Mouse (Mus musculus): Measurements from ENCODE around the gene Cd96. TPM values are rescaled to one million over a fixed set of nuclear protein-coding genes. Genes with fewer than 3 reads are reported as not detected.
"Not testable (repeated sequence)": the region's sequence is repeated elsewhere in the genome, so short reads cannot be mapped to it uniquely, and the experiment has no call there.

Gene Cd96
- total RNA-seq (2018; cell fraction: chromatin; rRNA removed), result not detected
- total RNA-seq (2018; cell fraction: cytosol; rRNA removed), result under 1 TPM in 2 of 26 experiments, not detected in 24; 0.07 to 0.09 TPM
- under 1 TPM in 1 of 26 experiments, not detected in 25; 0.42 TPM for total RNA-seq (2018; cell fraction: nucleus; rRNA removed)
- polyA plus RNA-seq (2018), result 0.20 TPM in 1 of 3 replicates, not detected in the others

- WGBS (ENCODE audit: missing documents), result 3% methylated on average over 10 of the region's 10 CpGs
Observed at GRCm38 (mm10) chr16:46120020-46120419, at the start of gene Cd96. Gene Cd96, minus strand, starts transcription at chr16:46120251.

GRCm38 (mm10) chr16:46166971-46167370, 46.9 kb upstream of the Cd96 start:
- no peak overlapping the region for H3K27ac ChIP-seq
- H3K4me3 ChIP-seq (ENCODE audit: inconsistent target), result no peak overlapping the region
- H3K36me3 ChIP-seq (ENCODE audit: inconsistent target), result no peaks in the 10 kb centered on the region
- H3K79me2 ChIP-seq (ENCODE audit: inconsistent target), result no peaks in the 10 kb centered on the region
- WGBS (ENCODE audit: missing documents), result 91% methylated on average over 3 of the region's 3 CpGs

More at GRCm38 (mm10) chr16:46120020-46120419, at the start of gene Cd96:
- no peak within 1 kb of the TSS for H3K4me3 ChIP-seq (ENCODE audit: inconsistent target)
- H3K36me3 ChIP-seq (ENCODE audit: inconsistent target), result no peaks in the 10 kb centered on the region
- no peaks in the 10 kb centered on the region for H3K79me2 ChIP-seq (ENCODE audit: inconsistent target)
- no peak within 1 kb of the TSS for H3K27ac ChIP-seq

GRCm38 (mm10) chr16:46165305-46165704, 45.3 kb upstream of the Cd96 start:
- H3K27ac ChIP-seq, result no peak overlapping the region
- 88% methylated on average over 4 of the region's 4 CpGs for WGBS (ENCODE audit: missing documents)
- no peak overlapping the region for H3K4me3 ChIP-seq (ENCODE audit: inconsistent target)
- no peaks in the 10 kb centered on the region for H3K79me2 ChIP-seq (ENCODE audit: inconsistent target)
- no peaks in the 10 kb centered on the region for H3K36me3 ChIP-seq (ENCODE audit: inconsistent target)

GRCm38 (mm10) chr16:46154832-46155231, 34.8 kb upstream of the Cd96 start, which contains the start of gene Gm4737:
Gene Gm4737, minus strand, starts transcription at chr16:46155077.
- not testable (repeated sequence) for H3K36me3 ChIP-seq (ENCODE audit: inconsistent target); H3K4me3 ChIP-seq (ENCODE audit: inconsistent target); H3K79me2 ChIP-seq (ENCODE audit: inconsistent target); H3K27ac ChIP-seq
- WGBS (ENCODE audit: missing documents), result no CpG with 5 or more reads among the region's 16 CpGs

- Histone ChIP-seq H3K36me3 (ENCODE audit: inconsistent target) (no peaks in the 10 kb centered on the region), H3K4me3 (ENCODE audit: inconsistent target) (no peak overlapping the region), H3K27ac (no peak overlapping the region), H3K79me2 (ENCODE audit: inconsistent target) (no peaks in the 10 kb centered on the region)
Observed at GRCm38 (mm10) chr16:46151141-46151540, 31.1 kb upstream of the Cd96 start.

- Histone ChIP-seq H3K4me3 (ENCODE audit: inconsistent target) (no peak overlapping the region), H3K27ac (no peak overlapping the region), H3K79me2 (ENCODE audit: inconsistent target) (no peaks in the 10 kb centered on the region), H3K36me3 (ENCODE audit: inconsistent target) (no peaks in the 10 kb centered on the region)
- WGBS (ENCODE audit: missing documents), result 6% methylated on average over 3 of the region's 3 CpGs
Observed at GRCm38 (mm10) chr16:46148661-46149341, 28.8 kb upstream of the Cd96 start.

GRCm38 (mm10) chr16:46146962-46147361, 26.9 kb upstream of the Cd96 start:
- Histone ChIP-seq H3K4me3 (ENCODE audit: inconsistent target) (no peak overlapping the region), H3K27ac (no peak overlapping the region), H3K79me2 (ENCODE audit: inconsistent target) (no peaks in the 10 kb centered on the region), H3K36me3 (ENCODE audit: inconsistent target) (no peaks in the 10 kb centered on the region)
- 85% methylated on average over 3 of the region's 3 CpGs for WGBS (ENCODE audit: missing documents)

- Histone ChIP-seq H3K27ac (no peak overlapping the region), H3K4me3 (ENCODE audit: inconsistent target) (no peak overlapping the region), H3K36me3 (ENCODE audit: inconsistent target) (no peaks in the 10 kb centered on the region), H3K79me2 (ENCODE audit: inconsistent target) (no peaks in the 10 kb centered on the region)
Observed at GRCm38 (mm10) chr16:46122238-46122637, 2.2 kb upstream of the Cd96 start.

GRCm38 (mm10) chr16:46121420-46121819, 1.4 kb upstream of the Cd96 start:
- Histone ChIP-seq H3K27ac (no peak overlapping the region), H3K79me2 (ENCODE audit: inconsistent target) (no peaks in the 10 kb centered on the region), H3K36me3 (ENCODE audit: inconsistent target) (no peaks in the 10 kb centered on the region), H3K4me3 (ENCODE audit: inconsistent target) (no peak overlapping the region)
- WGBS (ENCODE audit: missing documents), result 47% methylated on average over 2 of the region's 2 CpGs

- 26% methylated on average over 3 of the region's 3 CpGs for WGBS (ENCODE audit: missing documents)
- no peak overlapping the region for H3K27ac ChIP-seq
- no peak overlapping the region for H3K4me3 ChIP-seq (ENCODE audit: inconsistent target)
- no peaks in the 10 kb centered on the region for H3K79me2 ChIP-seq (ENCODE audit: inconsistent target)
- no peaks in the 10 kb centered on the region for H3K36me3 ChIP-seq (ENCODE audit: inconsistent target)
Observed at GRCm38 (mm10) chr16:46120607-46121006, 556 bp upstream of the Cd96 start.

GRCm38 (mm10) chr16:46117645-46118044, 2.4 kb downstream of the Cd96 start:
- 90% methylated on average over 3 of the region's 3 CpGs for WGBS (ENCODE audit: missing documents)
- Histone ChIP-seq H3K36me3 (ENCODE audit: inconsistent target) (no peaks in the 10 kb centered on the region), H3K27ac (no peak overlapping the region), H3K4me3 (ENCODE audit: inconsistent target) (no peak overlapping the region), H3K79me2 (ENCODE audit: inconsistent target) (no peaks in the 10 kb centered on the region)

- H3K79me2 ChIP-seq (ENCODE audit: inconsistent target), result no peaks in the 10 kb centered on the region
- no peak overlapping the region for H3K4me3 ChIP-seq (ENCODE audit: inconsistent target)
- H3K36me3 ChIP-seq (ENCODE audit: inconsistent target), result no peaks in the 10 kb centered on the region
- WGBS (ENCODE audit: missing documents), result 83% methylated on average over 2 of the region's 2 CpGs
- H3K27ac ChIP-seq, result no peak overlapping the region
Observed at GRCm38 (mm10) chr16:46114727-46115126, 5.3 kb downstream of the Cd96 start.

GRCm38 (mm10) chr16:46109536-46109935, 10.5 kb downstream of the Cd96 start:
- 84% methylated on average over 8 of the region's 8 CpGs for WGBS (ENCODE audit: missing documents)
- no peak overlapping the region for H3K27ac ChIP-seq
- no peak overlapping the region for H3K4me3 ChIP-seq (ENCODE audit: inconsistent target)
- no peaks in the 10 kb centered on the region for H3K79me2 ChIP-seq (ENCODE audit: inconsistent target)
- no peaks in the 10 kb centered on the region for H3K36me3 ChIP-seq (ENCODE audit: inconsistent target)

- no peaks in the 10 kb centered on the region for H3K36me3 ChIP-seq (ENCODE audit: inconsistent target)
- H3K79me2 ChIP-seq (ENCODE audit: inconsistent target), result no peaks in the 10 kb centered on the region
- no peak overlapping the region for H3K4me3 ChIP-seq (ENCODE audit: inconsistent target)
- H3K27ac ChIP-seq, result no peak overlapping the region
- WGBS (ENCODE audit: missing documents), result 30% methylated on average over 4 of the region's 4 CpGs
Observed at GRCm38 (mm10) chr16:46107431-46107830, 12.6 kb downstream of the Cd96 start.

GRCm38 (mm10) chr16:46104491-46104890, 15.6 kb downstream of the Cd96 start:
- Histone ChIP-seq H3K79me2 (ENCODE audit: inconsistent target) (no peaks in the 10 kb centered on the region), H3K27ac (no peak overlapping the region), H3K4me3 (ENCODE audit: inconsistent target) (no peak overlapping the region), H3K36me3 (ENCODE audit: inconsistent target) (no peaks in the 10 kb centered on the region)
- WGBS (ENCODE audit: missing documents), result 86% methylated on average over 9 of the region's 9 CpGs

- Histone ChIP-seq H3K36me3 (ENCODE audit: inconsistent target) (no peaks in the 10 kb centered on the region), H3K4me3 (ENCODE audit: inconsistent target) (no peak overlapping the region), H3K27ac (no peak overlapping the region), H3K79me2 (ENCODE audit: inconsistent target) (no peaks in the 10 kb centered on the region)
- WGBS (ENCODE audit: missing documents), result 13% methylated on average over 2 of the region's 2 CpGs
Observed at GRCm38 (mm10) chr16:46101748-46102147, 18.3 kb downstream of the Cd96 start.
